Mouse (Mus musculus): Measurements from ENCODE around the gene Gm4133. TPM values are rescaled to one million over a fixed set of nuclear protein-coding genes. Genes with fewer than 3 reads are reported as not detected.
"Not testable (repeated sequence)": the region's sequence is repeated elsewhere in the genome, so short reads cannot be mapped to it uniquely, and the experiment has no call there.

The Gm4133 gene
- polyA plus RNA-seq (2016; fragmentation: Nextera tagmentation; extraction: Ambion mirVana): not detected in 2 replicates

- not testable (repeated sequence) for H3K4me1 ChIP-seq; H3K4me3 ChIP-seq; H3K27ac ChIP-seq; H3K9me3 ChIP-seq (replicated peaks); H3K27me3 ChIP-seq (ENCODE audit: low read depth, poor library complexity, severe bottlenecking); DNase-seq (ENCODE audit: low spot score); H3K36me3 ChIP-seq
- WGBS: no CpG with 5 or more reads among the region's 2 CpGs
Measured at GRCm38 (mm10) chr7:20333965-20334364, at the start of gene Gm4133. TSS of gene Gm4133 (minus strand) at chr7:20334065.

- not testable (repeated sequence) for H3K4me1 ChIP-seq; H3K27me3 ChIP-seq (ENCODE audit: low read depth, poor library complexity, severe bottlenecking); H3K9me3 ChIP-seq (replicated peaks); DNase-seq (ENCODE audit: low spot score); H3K36me3 ChIP-seq; H3K27ac ChIP-seq; H3K4me3 ChIP-seq
- no CpG with 5 or more reads among the region's 1 CpGs for WGBS
Measured at GRCm38 (mm10) chr7:20375310-20375709, 41.4 kb upstream of the Gm4133 start, which contains the start of gene Gm5728. TSS of gene Gm5728 (minus strand) at chr7:20375410.

Other genes with a start within 250 kb of the Gm4133 start
- not detected in 2 replicates for gene Vmn1r91, start 234.4 kb downstream of the Gm4133 start, polyA plus RNA-seq (2016; fragmentation: Nextera tagmentation; extraction: Ambion mirVana)
- gene Gm16442, start 211.5 kb downstream of the Gm4133 start, polyA plus RNA-seq (2016; fragmentation: Nextera tagmentation; extraction: Ambion mirVana): not detected in 2 replicates
- not detected in 2 replicates for gene Vmn1r93, start 195.0 kb downstream of the Gm4133 start, polyA plus RNA-seq (2016; fragmentation: Nextera tagmentation; extraction: Ambion mirVana)
- not detected in 2 replicates for gene Vmn1r94, start 165.7 kb downstream of the Gm4133 start, polyA plus RNA-seq (2016; fragmentation: Nextera tagmentation; extraction: Ambion mirVana)
- not detected in 2 replicates for gene Vmn1r95, start 140.4 kb downstream of the Gm4133 start, polyA plus RNA-seq (2016; fragmentation: Nextera tagmentation; extraction: Ambion mirVana)
- not detected in 2 replicates for gene Gm6164, start 128.5 kb downstream of the Gm4133 start, polyA plus RNA-seq (2016; fragmentation: Nextera tagmentation; extraction: Ambion mirVana)
- not detected in 2 replicates for gene Gm4498, start 100.2 kb downstream of the Gm4133 start, polyA plus RNA-seq (2016; fragmentation: Nextera tagmentation; extraction: Ambion mirVana)
- gene Gm5890, start 71.2 kb downstream of the Gm4133 start, polyA plus RNA-seq (2016; fragmentation: Nextera tagmentation; extraction: Ambion mirVana): not detected in 2 replicates
- gene Gm5728, start 41.3 kb upstream of the Gm4133 start, polyA plus RNA-seq (2016; fragmentation: Nextera tagmentation; extraction: Ambion mirVana): not detected in 2 replicates
- not detected in 2 replicates for gene Vmn1r100, start 83.9 kb upstream of the Gm4133 start, polyA plus RNA-seq (2016; fragmentation: Nextera tagmentation; extraction: Ambion mirVana)
- not detected in 2 replicates for gene Vmn1r101, start 108.5 kb upstream of the Gm4133 start, polyA plus RNA-seq (2016; fragmentation: Nextera tagmentation; extraction: Ambion mirVana)
- not detected in 2 replicates for gene Gm10670, start 140.9 kb upstream of the Gm4133 start, polyA plus RNA-seq (2016; fragmentation: Nextera tagmentation; extraction: Ambion mirVana)
- not detected in 2 replicates for gene Vmn1r103, start 176.5 kb upstream of the Gm4133 start, polyA plus RNA-seq (2016; fragmentation: Nextera tagmentation; extraction: Ambion mirVana)
- not detected in 2 replicates for gene Vmn1r104, start 199.8 kb upstream of the Gm4133 start, polyA plus RNA-seq (2016; fragmentation: Nextera tagmentation; extraction: Ambion mirVana)
- gene Gm5726, start 211.7 kb upstream of the Gm4133 start, polyA plus RNA-seq (2016; fragmentation: Nextera tagmentation; extraction: Ambion mirVana): not detected in 2 replicates
- not detected in 2 replicates for gene Gm4141, start 242.2 kb upstream of the Gm4133 start, polyA plus RNA-seq (2016; fragmentation: Nextera tagmentation; extraction: Ambion mirVana)